Mouse (Mus musculus) mouse embryonic stem cell (cell line): ENCODE measurements around the gene Igfbp3.

Experiments used
- in situ Hi-C, 2 experiments: fragments of 300-500 bp; cut with MboI; formaldehyde crosslinking; loops; 1 replicate in 1 of 2; 3 replicates in 1 of 2; pipeline ENCODE4 v1.14.3; 2019 to 2020; ENCODE audit warnings: low sequenced_read_pairs in 2 of 2, low pct_unique_long_range_greater_than_20kb in 1 of 2, mixed read lengths in 1 of 2; ENCODE audit not compliant: unreplicated experiment in 1 of 2

Igfbp3 gene

DNA sequence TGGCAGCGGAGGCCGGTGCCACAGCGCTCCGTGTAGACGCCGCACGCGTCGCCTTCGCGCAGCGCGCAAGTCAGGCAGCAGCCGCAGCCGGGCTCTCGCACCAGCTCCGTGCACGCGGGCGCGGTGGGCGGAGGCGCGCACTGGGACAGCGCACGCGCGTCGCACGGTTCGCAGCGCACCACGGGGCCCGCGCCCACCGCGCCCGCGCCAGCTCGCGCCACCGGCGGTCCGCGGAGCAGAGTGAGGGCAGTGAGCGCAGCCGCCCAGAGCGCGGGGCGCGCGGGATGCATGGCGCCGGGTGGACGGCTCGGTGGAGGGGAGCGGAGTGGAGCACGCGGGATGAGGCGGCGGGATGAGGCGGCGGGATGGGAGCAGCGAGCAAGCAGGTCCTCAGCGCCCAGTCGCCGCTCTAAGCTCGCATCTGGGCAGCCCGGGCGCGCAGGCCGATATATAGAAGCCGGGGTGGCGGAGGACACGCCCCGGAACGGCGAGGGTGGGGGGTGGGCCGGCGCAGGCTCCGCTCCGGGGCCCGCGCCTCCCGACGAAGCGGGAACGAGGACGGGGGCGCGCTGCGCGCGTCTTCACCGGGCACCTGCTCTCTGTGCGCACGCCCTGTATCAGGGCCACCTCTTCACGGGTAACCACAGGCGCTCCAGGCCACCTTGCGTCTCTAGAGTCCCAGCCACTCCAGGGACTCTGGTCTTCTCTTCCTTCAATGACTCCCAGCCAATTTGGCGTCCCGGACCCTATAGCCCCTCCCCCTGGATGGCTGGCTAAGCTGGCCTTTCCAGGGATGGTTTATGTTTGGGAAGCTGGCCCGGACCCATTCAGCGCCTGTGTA, at the start of gene Igfbp3:
Gene Igfbp3 (minus strand): TSS at position 423 of the 841 bp plus-strand sequence.
- in situ Hi-C loops: loop anchor here in 1 of 2 experiments (25.0 kb wide), 1 partner anchor 349 kb away; no protein-coding TSS in a partner anchor

DNA sequence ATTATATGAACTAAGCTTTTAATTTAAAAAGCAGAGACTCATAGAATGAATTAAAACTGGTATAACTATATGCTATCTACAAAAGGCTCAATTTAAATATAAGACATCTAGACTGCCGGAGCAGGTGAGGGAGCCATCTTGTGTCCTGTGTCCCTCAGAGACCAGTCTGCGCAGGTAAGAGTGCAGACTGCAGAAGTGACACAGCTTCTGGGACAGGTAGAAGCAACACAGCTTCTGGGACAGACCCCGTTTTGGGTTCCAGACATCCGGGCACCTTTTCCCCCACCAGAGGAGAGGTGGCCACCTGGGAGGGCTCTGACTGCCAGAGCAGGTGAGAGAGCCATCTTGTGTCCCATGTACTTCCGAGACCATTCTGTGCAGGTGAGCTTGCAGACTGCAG, 37.1 kb upstream of the Igfbp3 start:
- in situ Hi-C loops: no loop called here

DNA sequence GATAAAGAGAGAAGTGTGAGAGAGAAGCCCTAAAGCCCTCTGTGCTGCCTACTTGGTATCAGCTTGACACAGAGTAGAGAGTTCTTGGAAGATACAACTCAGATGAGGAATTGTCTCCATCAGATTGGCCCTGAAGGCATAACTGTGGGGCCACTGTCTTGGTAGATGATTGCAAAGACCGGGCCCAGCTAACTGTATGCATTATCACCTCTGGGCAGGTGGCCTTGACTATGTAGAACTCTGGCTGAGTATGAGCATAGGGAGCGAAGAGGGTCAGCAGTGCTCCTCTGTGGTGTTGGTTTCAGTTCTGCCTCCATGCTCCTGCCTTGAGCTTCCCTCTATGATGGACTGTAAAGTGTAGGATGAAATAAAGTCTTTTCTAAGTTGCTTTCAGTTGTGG, 36.7 kb upstream of the Igfbp3 start:
- in situ Hi-C loops: no loop called here

DNA sequence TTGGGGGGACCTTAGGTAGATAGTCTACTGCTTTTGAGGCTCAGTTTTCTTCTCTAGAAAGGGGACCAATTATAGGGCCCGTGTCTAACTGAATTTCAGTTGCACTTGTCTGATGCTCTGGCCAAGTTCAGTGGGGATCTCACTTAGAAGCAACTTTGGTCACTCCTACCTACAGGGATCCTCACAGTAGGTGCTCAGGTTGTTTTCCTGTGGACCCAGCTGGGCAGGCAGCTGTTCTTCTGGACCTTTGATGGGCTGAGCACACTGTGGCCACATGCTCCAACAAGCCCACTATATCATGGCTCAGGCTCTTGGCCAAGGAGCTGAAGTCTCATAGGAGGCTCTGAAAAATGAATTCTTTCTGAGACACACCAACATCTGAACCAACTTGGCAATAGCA, 31.1 kb upstream of the Igfbp3 start:
- in situ Hi-C loops: no loop called here

DNA sequence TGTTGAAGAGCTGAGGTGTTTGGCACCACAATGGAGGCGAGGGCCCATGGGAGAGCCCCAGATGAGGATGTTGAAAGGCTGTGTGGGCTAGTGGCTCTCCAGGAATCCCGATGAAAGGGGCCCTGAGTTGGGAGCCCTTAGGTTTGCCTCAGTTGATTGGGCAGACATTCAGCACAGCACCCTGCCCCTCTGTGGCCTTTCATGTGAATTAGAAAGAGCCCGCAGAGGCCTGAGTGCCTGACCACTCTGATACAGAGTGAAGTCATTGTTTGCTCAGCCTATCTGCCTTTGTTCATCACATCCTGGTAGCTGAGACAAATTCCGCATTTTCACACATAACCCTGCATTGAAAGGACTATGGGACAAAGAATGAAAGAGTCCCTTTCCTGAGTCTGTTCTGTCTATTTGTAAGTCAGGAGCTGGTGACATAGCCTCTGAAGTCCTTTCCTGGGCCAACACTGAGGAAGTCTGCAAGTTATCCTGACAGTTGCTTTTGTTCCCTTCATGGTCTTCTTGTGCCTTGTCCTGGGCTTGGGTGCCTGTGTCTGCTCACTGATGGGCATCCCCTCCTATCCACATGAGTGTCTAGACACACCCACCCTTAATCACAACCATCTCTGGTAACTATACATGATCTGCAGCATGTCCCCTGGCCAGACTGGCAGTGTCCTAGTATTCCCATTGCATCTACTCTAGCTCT, 25.5 kb upstream of the Igfbp3 start:
- in situ Hi-C loops: no loop called here

DNA sequence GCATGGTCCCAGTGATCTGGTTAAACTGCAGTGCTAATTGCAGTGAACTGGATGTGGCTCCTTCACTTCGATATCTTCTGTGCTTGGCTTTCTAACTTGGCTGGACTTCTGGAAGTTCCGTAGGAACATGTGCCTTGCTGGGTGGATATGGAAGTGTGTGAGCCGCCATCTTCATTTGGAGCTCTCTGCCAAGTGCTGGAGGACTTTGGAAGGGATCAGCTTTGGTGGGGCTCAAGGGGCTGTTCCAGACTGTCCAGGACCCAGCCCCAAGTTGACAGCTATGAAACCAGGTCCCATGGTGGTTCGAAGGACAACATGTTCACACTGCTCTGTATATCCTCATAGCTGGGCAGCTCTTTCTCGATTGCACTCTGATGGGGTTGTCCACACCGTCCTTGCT, 24.8 kb upstream of the Igfbp3 start:
- in situ Hi-C loops: no loop called here

DNA sequence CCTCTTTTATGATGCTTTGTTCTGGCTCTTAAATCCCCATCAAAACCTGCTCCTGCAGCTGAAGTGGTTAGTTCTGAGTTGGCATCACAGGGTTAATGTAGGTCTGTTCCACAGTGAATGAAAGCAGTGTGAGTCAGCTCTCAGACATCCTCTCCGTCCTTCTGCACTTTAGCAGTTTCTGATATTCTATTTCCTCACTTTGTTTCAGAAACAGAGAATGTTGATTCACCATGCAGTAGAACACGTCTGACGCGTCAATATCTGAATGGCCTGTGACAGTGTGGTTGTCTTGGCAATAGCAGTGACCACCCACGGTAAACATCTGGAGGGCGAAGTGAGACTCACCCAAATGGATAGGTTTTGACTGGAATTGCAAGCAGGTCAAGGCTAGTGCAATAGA, 24.0 kb upstream of the Igfbp3 start:
- in situ Hi-C loops: no loop called here

DNA sequence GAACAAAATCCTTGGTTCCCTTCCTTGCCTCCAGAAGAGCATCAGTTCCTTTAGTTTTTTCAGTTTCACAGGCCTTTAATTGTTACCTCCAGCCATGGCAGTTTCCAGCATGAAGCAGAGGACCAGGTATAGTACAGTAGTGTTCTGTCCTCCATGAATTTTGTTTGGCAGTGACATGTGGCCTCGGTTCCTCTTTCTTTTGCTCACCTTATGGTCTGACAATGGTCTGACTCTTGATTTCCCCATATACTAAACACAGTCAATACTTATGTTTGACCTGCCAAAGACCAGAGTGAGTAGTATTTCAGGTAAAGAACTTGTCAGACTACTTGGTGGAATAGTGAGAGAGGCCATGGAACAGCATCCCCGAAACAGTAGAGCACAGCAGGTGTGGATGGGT, 23.0 kb upstream of the Igfbp3 start:
- in situ Hi-C loops: no loop called here

DNA sequence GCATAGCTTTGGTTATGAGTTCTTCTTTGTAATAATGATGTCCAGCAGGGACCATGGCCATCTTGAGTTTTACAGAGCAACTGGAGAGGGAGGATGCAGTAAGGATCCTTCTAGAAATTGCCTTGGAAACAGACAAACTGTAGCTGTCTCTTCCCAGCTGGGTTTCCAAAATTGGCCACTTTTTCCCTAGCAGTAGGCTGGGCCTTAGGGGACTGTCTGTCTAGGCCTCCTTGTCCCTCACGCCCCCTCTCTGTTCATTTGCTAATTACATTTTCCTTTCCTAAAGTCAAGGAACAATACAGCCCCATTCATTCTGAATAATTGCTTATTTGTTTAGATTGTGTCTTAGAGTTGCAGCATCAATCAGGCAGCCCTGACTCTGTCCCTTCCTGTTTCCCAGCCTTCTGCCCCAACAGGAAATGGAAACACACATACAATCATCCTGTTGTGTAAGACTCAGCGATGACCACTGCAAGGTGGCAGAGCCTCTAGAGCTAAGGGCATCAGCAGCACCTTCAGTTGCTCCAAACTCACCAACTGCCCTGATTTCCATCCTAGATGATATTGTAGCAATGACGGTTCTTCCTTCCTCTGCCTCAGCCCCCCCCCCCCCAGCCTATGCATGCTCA, 21.4 kb upstream of the Igfbp3 start:
- in situ Hi-C loops: no loop called here

DNA sequence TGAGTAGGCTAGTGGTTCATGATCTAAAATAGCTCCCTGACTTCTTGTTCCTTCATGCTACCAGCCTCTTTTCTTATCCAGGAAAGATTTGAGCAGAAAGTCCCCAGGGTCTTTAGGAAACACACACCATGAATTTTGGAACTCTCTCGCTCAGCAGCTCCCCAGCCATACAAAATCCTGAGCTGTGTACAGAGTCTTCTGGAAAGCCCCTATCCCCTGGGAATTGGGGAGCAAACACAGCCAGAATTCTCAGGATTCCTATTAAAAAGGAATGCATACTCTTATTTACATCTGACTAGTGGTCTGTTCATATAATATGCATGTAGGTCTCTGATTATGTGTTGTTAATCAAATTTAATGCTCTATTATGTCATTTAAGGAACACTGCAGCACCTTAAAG, 20.7 kb upstream of the Igfbp3 start:
- in situ Hi-C loops: no loop called here

DNA sequence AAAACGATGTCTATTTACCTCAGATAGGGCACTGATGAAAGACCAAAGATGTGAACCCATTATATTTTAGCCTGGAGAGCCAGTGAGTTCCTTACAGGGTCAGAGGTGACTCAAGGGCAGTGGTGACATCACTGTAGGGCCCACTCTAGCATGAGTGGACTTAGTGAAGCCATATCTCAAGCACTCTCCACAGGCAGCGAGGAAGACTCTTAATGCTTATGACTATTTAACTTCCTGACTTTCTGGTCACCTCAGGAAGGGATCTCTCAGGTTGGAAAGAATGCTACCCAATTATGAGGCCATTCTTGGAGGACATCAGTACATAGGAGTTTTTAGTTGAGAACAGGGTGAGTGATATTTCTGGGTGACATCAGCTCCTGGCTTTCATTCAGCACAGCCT, 19.6 kb upstream of the Igfbp3 start:
- in situ Hi-C loops: no loop called here

DNA sequence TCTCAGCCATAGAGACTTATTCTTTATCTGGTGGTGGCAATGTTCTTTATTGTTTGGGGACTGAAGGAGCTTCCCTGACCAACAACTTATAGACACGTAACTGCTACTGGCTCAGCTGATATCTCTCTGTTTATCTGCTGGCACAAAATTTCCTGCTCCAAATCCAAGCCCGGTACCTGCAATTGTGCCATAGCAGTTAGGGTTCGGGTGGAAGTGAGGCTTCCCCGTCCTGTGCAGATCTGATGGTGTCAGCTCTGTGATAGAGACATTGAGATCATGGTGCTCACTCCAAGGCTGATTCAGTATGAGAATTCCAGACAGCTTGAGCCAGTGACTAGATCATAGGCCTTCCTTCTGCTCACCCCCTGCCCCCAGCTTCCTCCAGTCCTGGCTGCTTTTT, 18.2 kb upstream of the Igfbp3 start:
- in situ Hi-C loops: no loop called here

DNA sequence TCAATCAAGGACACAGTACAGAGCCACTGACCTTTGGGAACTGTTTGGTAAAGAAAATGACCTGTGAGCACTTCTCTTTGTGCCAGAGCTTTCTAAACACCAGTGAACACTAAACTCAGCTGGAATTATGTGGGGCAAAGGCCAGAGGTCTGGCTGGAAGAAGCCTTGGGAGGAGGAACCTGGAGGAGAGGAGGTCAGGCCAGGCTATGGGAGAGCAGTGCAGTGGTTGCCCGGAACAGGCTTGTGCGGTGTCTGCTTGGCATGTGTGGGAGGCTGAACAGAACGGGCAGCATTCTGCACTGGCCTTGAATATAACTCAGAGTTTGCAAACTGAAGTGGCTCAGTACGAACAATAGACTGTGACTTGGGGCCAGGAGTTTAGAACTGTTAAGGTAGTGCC, 16.3 kb upstream of the Igfbp3 start:
- in situ Hi-C loops: no loop called here

DNA sequence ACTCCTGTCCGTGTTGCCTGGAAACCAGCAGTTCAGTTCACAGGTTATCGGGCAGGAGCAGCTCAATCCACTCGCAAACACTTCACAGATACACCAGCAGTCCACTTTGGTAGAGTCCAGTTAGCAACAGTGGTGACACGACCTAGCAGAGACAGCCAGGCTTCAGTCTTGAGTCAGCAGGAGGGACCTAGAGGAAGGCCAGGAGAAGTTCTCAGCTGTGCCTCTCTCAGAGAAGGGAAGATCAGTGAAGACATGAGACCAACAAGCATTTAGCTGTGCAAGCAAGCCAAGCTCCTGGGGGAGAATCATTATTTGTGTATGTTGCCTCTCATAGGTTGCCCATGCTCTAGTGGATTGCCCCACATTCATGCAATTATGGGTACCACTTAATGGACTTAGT, 14.4 kb upstream of the Igfbp3 start:
- in situ Hi-C loops: no loop called here

DNA sequence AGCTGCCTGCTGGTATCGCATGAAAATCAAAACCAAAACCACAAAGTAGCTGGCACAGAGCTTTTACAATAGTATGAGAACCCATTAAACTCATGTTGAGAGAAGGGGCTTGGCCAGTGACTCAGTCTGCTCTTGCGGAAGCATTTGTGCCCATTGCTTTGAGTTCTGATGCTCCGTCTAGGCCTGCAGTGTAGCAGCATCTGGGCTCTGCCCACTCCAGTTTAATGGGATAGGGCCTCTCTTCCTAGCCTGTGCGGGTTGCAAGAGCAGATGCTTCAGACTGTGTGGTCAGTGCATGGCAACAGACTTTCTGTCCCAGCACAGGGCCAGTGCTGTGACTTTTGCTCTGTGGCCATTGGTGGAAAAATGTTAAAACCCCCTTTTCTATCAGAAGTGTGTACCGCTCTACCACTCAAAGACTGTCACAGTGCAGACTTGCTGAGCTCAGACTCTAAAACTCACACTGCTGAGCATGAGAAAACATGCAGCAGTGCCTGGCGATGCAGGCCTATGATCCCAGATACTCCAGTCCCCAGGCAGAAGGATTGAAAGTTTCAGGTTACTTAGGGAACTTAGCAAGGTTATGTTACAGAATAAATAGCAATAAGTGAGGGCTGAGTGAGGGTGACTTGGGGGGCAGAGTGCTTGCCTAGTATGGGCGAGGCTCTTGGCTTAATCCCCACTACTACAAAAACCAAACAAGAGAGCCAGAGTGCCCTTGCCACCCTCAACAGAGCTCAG, 13.3 kb upstream of the Igfbp3 start:
- in situ Hi-C loops: no loop called here

DNA sequence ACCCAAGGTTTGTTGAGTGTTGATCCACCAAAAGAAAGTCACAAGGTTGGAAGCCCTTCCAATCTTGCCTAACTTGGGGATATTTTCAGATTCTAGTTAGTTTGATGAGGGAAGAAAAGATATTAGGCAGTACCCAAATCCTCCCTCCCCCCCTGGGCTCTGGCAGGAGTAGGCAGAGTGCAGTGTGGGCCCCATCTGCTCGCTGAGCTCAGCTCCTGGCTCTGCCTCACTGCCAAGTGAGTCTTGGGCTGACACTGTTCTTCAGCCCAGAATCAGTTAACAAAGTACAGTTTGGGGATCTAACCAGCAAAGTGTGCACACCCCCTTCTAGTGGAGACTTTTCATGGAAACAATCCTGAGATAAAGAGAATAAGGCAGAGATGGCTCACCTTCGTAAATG, 12.5 kb upstream of the Igfbp3 start:
- in situ Hi-C loops: no loop called here

DNA sequence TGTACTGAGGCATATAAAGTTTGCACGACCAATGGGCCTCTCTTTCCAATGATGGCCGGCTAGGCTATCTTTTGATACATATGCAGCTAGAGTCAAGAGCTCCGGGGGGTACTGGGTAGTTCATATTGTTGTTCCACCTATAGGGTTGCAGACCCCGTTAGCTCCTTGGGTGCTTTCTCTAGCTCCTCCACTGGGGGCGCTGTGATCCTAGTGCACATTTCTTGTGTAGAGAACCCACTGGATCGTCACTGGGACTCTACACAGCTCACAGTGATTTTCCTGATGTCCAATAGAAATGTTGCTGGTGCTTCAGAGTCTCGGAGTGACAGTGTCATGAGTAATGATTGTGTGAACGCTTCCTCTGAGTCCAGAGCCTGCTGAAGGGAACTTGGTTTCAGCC, 8.1 kb upstream of the Igfbp3 start:
- in situ Hi-C loops: loop anchor here in 1 of 2 experiments (25.0 kb wide), 1 partner anchor 340 kb away; no protein-coding TSS in a partner anchor

DNA sequence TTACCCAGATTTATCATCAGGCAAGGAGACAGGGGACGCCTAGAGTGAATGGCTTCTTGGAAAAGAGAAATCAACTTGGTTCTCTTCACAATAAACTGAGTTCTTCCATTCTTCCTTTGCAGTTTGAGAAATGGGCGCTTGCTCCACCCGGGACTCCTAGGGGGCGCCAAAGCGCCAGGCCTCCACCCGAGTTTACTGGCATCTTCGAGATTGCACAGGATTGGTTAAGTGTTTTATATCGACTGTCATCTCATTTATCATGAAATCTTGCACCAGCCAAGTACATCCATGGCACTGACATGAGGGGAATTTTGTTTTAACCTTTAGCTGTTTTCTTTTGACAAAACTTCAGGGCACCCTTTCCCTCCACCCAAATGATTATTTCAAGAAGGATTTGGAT, 2.0 kb upstream of the Igfbp3 start:
- in situ Hi-C loops: loop anchor here in 1 of 2 experiments (25.0 kb wide), 1 partner anchor 347 kb away; no protein-coding TSS in a partner anchor

DNA sequence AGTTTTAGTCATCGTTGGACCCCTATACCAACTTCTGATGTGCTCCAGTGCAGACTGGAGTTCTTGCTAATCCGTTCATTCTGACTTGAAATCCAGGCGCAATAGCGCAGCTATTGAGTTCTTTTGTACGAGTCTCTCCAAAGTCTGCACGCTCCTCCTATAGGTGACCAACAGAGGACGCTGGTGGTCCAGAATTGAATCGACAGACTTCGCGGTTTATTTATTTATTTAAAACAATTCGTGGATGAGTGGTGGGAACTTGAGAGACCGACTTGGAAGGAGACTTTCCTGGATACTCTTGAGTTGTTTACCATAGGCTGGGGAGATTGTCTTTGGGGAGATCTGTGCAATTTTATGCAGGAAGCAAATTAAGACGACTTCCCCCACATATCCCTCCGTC, 1.0 kb upstream of the Igfbp3 start:
- in situ Hi-C loops: loop anchor here in 1 of 2 experiments (25.0 kb wide), 1 partner anchor 348 kb away; no protein-coding TSS in a partner anchor
